Mouse (Mus musculus): Measurements from ENCODE around the gene Mmd. TPM values are rescaled to one million over a fixed set of nuclear protein-coding genes. Genes with fewer than 3 reads are reported as not detected.
A peak's percentile ranks its signal among the peaks of the same experiment; 100 is the strongest.

Mmd gene
- total and polyA plus RNA-seq, 3 experiments, result 25.9 to 35.7 (median 30.9) TPM

DNA sequence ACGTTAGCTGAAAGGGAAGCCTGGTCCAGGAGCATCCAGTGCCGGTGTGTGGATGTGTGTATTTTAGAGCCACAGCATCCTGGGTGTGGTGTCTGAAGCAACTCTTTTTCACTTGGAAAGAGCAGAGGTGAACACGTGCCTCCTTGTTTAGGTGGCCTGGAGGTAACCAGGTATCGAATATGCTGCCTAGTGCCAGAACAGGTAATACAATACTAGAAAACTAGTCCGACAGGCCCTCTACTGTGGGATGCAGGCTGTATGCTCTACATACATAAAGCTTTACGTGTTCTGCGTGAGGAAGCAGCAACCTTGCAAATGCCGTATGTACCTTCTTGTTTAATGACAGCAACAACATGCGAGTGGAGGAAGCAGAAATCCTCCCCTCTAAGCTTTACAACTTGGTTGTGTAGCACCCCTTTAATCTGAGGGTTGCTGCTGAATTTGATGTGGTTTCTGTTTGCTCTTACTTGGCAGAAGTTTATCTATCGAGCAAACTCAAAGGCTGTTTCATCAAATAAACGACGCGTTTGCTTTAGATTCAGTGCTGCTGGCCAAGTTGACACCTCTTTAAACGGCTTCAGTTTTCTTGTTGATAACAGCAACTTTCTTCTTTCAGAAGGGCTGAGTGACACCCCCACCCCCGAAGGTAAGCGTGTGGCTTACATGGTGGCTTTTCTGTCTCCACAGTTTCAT lies 7.7 kb downstream of the Mmd start:
- Histone ChIP-seq H3K4me1 (ENCODE audit: control insufficient read depth, insufficient read depth, low read length) (peaks cover 13% of the 10 kb centered on the region), H3K9ac (ENCODE audit: low read depth, low read length) (no peak overlapping the region), H3K27ac (peak overlapping the region; percentile 91), H3K36me3 (ENCODE audit: control insufficient read depth, insufficient read depth, low read length) (peaks cover 35% of the 10 kb centered on the region), H3K4me3 (no peak overlapping the region), H3K79me2 (replicated peaks; ENCODE audit: control insufficient read depth, insufficient read depth, low read length) (no peaks in the 10 kb centered on the region; the same call in 1 of the 2 replicates), H3K27me3 (ENCODE audit: control insufficient read depth, insufficient read depth, low read length) (no peaks in the 10 kb centered on the region)
- intact Hi-C loops (cut with DNase I), result loop anchor here (10.0 kb wide), 2 partner anchors 128 to 222 kb away; partner anchors contain the start of gene Tmem100
- no peak for DNase-seq
- WGBS, result 72% methylated on average over 16 of the region's 16 CpGs
- no peak for TF ChIP-seq CTCF (IDR thresholded peaks at IDR 0.05)
- TF ChIP-seq EP300 (IDR thresholded peaks at IDR 0.05; ENCODE audit: insufficient read depth, low read depth, low read length), result no peak
- no peak for TF ChIP-seq POLR2A (IDR thresholded peaks at IDR 0.05; ENCODE audit: insufficient read depth, low read depth, low read length)

DNA sequence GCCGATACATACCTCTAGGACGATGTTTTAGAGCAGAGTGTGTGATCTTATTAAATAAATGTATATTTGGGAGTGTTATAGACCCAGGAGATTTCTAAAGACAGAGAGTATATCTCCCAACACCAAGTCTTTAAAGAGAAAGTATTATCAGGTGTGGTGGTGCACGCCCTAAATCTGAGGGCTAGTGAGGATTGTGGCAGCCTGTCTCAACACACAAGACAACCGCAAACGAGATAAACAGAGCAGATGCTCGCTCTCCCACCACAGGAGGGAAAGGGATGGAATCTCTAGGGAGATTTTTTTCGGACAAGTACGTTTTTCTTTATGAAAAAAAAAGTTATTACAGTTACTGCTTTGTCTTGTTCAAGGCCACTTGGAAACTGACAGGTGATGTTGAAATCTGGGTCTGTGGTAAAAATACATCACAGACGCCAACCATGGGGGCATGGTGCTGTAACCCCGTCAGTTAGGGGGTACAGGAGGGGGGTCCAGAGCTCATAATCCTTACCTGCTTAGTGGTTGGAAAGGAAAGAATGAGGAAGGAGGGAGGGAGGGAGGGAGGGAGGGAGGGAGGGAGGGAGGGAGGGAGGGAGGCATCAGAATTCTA lies 9.2 kb downstream of the Mmd start:
- Histone ChIP-seq H3K27me3 (ENCODE audit: control insufficient read depth, insufficient read depth, low read length) (no peaks in the 10 kb centered on the region), H3K9ac (ENCODE audit: low read depth, low read length) (no peak overlapping the region), H3K4me1 (ENCODE audit: control insufficient read depth, insufficient read depth, low read length) (peaks cover 8% of the 10 kb centered on the region; the same call in 1 of the 2 replicates), H3K79me2 (replicated peaks; ENCODE audit: control insufficient read depth, insufficient read depth, low read length) (no peaks in the 10 kb centered on the region; the same call in 1 of the 2 replicates), H3K36me3 (ENCODE audit: control insufficient read depth, insufficient read depth, low read length) (peaks cover 33% of the 10 kb centered on the region), H3K4me3 (no peak overlapping the region), H3K27ac (no peak overlapping the region)
- no peak for TF ChIP-seq EP300 (IDR thresholded peaks at IDR 0.05; ENCODE audit: insufficient read depth, low read depth, low read length)
- no peak for TF ChIP-seq POLR2A (IDR thresholded peaks at IDR 0.05; ENCODE audit: insufficient read depth, low read depth, low read length)
- TF ChIP-seq CTCF (IDR thresholded peaks at IDR 0.05), result no peak
- DNase-seq, result no peak
- intact Hi-C loops (cut with DNase I), result loop anchor here (10.0 kb wide), 2 partner anchors 126 to 224 kb away; partner anchors contain the start of gene Tmem100
- WGBS, result 58% methylated on average over 10 of the region's 10 CpGs

DNA sequence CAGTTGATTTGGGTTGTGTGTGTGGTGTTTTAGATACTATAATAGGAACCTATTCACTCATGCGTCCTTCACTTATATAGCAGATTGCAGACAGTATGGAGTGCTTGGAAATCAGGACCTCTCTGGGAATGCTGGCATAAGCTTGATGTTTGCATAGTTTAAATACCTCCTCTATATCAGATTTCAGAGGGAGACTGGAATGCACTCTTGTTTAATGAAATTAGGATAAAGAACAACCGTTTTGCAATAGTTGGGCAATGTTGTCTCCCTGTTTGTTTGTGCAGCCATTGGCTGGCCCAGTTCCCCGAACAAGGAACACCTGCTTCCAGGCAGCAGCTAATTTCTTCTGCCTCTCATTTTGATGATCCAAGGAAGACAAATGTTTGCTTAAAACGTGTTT lies 9.8 kb downstream of the Mmd start:
- Histone ChIP-seq H3K27me3 (ENCODE audit: control insufficient read depth, insufficient read depth, low read length) (no peaks in the 10 kb centered on the region), H3K4me1 (ENCODE audit: control insufficient read depth, insufficient read depth, low read length) (peaks cover 8% of the 10 kb centered on the region; the same call in 1 of the 2 replicates), H3K79me2 (replicated peaks; ENCODE audit: control insufficient read depth, insufficient read depth, low read length) (no peaks in the 10 kb centered on the region; the same call in 1 of the 2 replicates), H3K4me3 (no peak overlapping the region), H3K9ac (ENCODE audit: low read depth, low read length) (no peak overlapping the region), H3K27ac (no peak overlapping the region), H3K36me3 (ENCODE audit: control insufficient read depth, insufficient read depth, low read length) (peaks cover 33% of the 10 kb centered on the region)
- TF ChIP-seq EP300 (IDR thresholded peaks at IDR 0.05; ENCODE audit: insufficient read depth, low read depth, low read length) (no peak), POLR2A (IDR thresholded peaks at IDR 0.05; ENCODE audit: insufficient read depth, low read depth, low read length) (no peak), CTCF (IDR thresholded peaks at IDR 0.05) (no peak)
- peak in 1 of 2 experiments; percentile 41 for DNase-seq
- 36% methylated on average over 4 of the region's 4 CpGs for WGBS
- intact Hi-C loops (cut with DNase I), result loop anchor here (10.0 kb wide), 2 partner anchors 126 to 224 kb away; partner anchors contain the start of gene Tmem100

DNA sequence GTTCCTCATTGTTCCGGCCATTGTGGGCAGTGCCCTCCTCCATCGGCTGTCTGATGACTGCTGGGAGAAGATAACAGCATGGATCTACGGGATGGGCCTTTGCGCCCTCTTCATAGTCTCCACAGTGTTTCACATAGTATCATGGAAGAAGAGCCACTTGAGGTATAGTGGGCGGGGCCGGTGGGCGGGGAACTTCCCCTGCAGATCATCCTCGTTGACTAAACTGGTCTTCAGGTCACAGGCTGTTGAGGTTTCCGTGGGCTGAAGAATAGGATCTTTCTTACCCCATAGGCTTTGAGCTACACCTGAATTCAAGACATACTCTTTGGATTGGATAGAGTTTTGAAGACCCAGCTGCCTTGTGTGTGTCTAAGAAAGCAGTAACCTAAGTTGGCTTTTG lies 10.6 kb downstream of the Mmd start:
- Histone ChIP-seq H3K27ac (no peak overlapping the region), H3K79me2 (replicated peaks; ENCODE audit: control insufficient read depth, insufficient read depth, low read length) (no peaks in the 10 kb centered on the region; the same call in 1 of the 2 replicates), H3K4me1 (ENCODE audit: control insufficient read depth, insufficient read depth, low read length) (peaks cover 8% of the 10 kb centered on the region; the same call in 1 of the 2 replicates), H3K9ac (ENCODE audit: low read depth, low read length) (no peak overlapping the region), H3K36me3 (ENCODE audit: control insufficient read depth, insufficient read depth, low read length) (peaks cover 32% of the 10 kb centered on the region), H3K4me3 (no peak overlapping the region), H3K27me3 (ENCODE audit: control insufficient read depth, insufficient read depth, low read length) (no peaks in the 10 kb centered on the region)
- intact Hi-C loops (cut with DNase I), result loop anchor here (10.0 kb wide), 2 partner anchors 125 to 225 kb away; partner anchors contain the start of gene Tmem100
- WGBS, result 79% methylated on average over 9 of the region's 9 CpGs
- no peak for DNase-seq
- TF ChIP-seq POLR2A (IDR thresholded peaks at IDR 0.05; ENCODE audit: insufficient read depth, low read depth, low read length) (no peak), CTCF (IDR thresholded peaks at IDR 0.05) (no peak), EP300 (IDR thresholded peaks at IDR 0.05; ENCODE audit: insufficient read depth, low read depth, low read length) (no peak)

DNA sequence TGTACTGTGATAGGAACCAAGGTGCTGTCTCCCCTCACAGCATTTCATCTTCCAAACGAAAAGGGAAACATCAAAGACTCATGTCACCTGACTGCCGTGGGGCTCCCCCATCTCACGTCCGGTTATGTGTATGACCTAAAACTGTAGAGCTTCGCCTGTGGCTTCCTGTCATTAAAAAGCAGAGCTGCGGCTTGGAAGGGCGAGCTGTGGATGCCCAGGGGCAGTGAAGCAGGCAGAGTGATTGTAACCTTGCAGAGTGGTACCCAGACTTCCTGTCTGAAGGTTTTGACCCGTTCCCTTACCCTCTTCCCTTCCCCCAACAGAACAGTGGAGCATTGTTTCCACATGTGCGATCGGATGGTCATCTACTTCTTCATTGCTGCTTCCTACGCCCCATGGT lies 14.9 kb downstream of the Mmd start:
- Histone ChIP-seq H3K79me2 (replicated peaks; ENCODE audit: control insufficient read depth, insufficient read depth, low read length) (no peaks in the 10 kb centered on the region; the same call in 1 of the 2 replicates), H3K4me1 (ENCODE audit: control insufficient read depth, insufficient read depth, low read length) (peaks cover 1% of the 10 kb centered on the region), H3K4me3 (no peak overlapping the region), H3K27me3 (ENCODE audit: control insufficient read depth, insufficient read depth, low read length) (no peaks in the 10 kb centered on the region), H3K36me3 (ENCODE audit: control insufficient read depth, insufficient read depth, low read length) (peaks cover 44% of the 10 kb centered on the region), H3K27ac (no peak overlapping the region), H3K9ac (ENCODE audit: low read depth, low read length) (no peak overlapping the region)
- WGBS, result 77% methylated on average over 11 of the region's 11 CpGs
- DNase-seq, result no peak
- TF ChIP-seq EP300 (IDR thresholded peaks at IDR 0.05; ENCODE audit: insufficient read depth, low read depth, low read length) (no peak), POLR2A (IDR thresholded peaks at IDR 0.05; ENCODE audit: insufficient read depth, low read depth, low read length) (no peak), CTCF (IDR thresholded peaks at IDR 0.05) (no peak)
- intact Hi-C loops (cut with DNase I), result no loop called here

All from heart, adult 2 months (tissue).